ENCODE assay signal across 22 mouse cellular contexts in the genomic region with DNA sequence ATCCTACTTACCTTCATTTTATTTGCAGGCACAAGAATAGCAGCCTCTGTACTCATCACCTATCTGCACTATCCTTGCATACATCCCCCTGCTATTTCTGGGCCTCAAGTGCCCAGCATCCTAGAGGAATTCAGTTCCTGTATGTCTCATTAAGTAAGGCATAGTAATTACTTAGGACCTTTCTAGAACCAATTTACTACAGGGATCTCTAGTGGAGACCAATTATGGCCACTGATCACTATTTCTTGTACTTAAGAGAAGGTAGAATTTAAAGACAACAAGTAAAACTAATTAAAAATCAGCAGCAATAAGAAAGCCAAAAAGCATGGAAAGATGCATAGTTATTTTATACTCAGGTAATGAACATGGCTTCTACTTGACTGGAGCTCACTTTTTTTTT. TPM values are rescaled to one million over a fixed set of nuclear protein-coding genes. Genes with fewer than 3 reads are reported as not detected.
"Had no signal": no experiment of that assay in that cellular context is flagged by ENCODE, and none has a peak within 500 bp of the region (broad histone marks: within the 10 kb centered on the region; RNA-seq: fewer than 3 reads in every experiment).

A gene (minus strand): TSS at position 101 of the 400 bp plus-strand sequence.

- DNase-seq: cerebellum, adult 8-10 months; cerebellum, adult 9-10 months; cerebellum, adult 9-11 months; cerebellum, postnatal 10 days; cerebellum, postnatal 14 days; cerebellum, postnatal 25 days; cerebellum, postnatal 36 days; embryo, embryonic 11 days; forebrain, postnatal 0 days; gastrocnemius, adult 2 months; gastrocnemius, postnatal 10 days; gastrocnemius, postnatal 14 days; gastrocnemius, postnatal 25 days; gastrocnemius, postnatal 36 days; heart, adult 18-20 months; heart, adult 2 months had no signal

RNA-seq across cellular contexts. Expression of the gene that starts here (rescaled TPM):
- total RNA-seq: common myeloid progenitor, adult 5-6 weeks; forebrain, postnatal 0 days; gastrocnemius, adult 18-20 months; gastrocnemius, adult 2 months; gastrocnemius, adult 8-10 months; gastrocnemius, postnatal 10 days; gastrocnemius, postnatal 14 days; gastrocnemius, postnatal 25 days; gastrocnemius, postnatal 36 days; gastrocnemius, postnatal 4 days; granulocyte monocyte progenitor cell, adult 5-6 weeks; heart, adult 18-20 months; heart, adult 2 months; heart, adult 8-10 months had no signal
